Mouse (Mus musculus): ENCODE data around the gene Ccdc8. TPM values are rescaled to one million over a fixed set of nuclear protein-coding genes. Genes with fewer than 3 reads are reported as not detected.
A peak's percentile ranks its signal among the peaks of the same experiment; 100 is the strongest.
"Not testable (repeated sequence)": the region's sequence is repeated elsewhere in the genome, so short reads cannot be mapped to it uniquely, and the experiment has no call there.

The Ccdc8 gene
- total and polyA plus RNA-seq, 2 experiments from 2014 or later = 11.7 to 31.2 TPM

GRCm38 (mm10) chr7:16950861-16951635 lies 41.5 kb upstream of the Ccdc8 start:
- Histone ChIP-seq H3K27ac (ENCODE audit: low read depth) (no peak overlapping the region), H3K27me3 (ENCODE audit: control insufficient read depth, insufficient read depth, low read length) (peaks cover 10% of the 10 kb centered on the region), H3K4me3 (ENCODE audit: low read depth, low read length) (no peak overlapping the region), H3K4me2 (ENCODE audit: low read depth, low read length) (no peak overlapping the region), H3K36me3 (replicated peaks; ENCODE audit: control insufficient read depth, insufficient read depth, low read length) (no peaks in the 10 kb centered on the region), H3K9ac (replicated peaks; ENCODE audit: low read depth, low read length) (no peak overlapping the region), H3K4me1 (ENCODE audit: control insufficient read depth, insufficient read depth) (peaks cover 22% of the 10 kb centered on the region), H3K9me3 (replicated peaks; ENCODE audit: control insufficient read depth, low read length) (no peaks in the 10 kb centered on the region)
- no peak for TF ChIP-seq EP300 (IDR thresholded peaks at IDR 0.05; ENCODE audit: low read depth)
- TF ChIP-seq CTCF (IDR thresholded peaks at IDR 0.05; ENCODE audit: low read depth) = peak; percentile 86
- DNase-seq (ENCODE audit: low spot score) = peak; percentile 80
- 24% methylated on average over 18 of the region's 18 CpGs for WGBS
- peak; percentile 81 for ATAC-seq (ENCODE audit: insufficient read depth, low read depth)

GRCm38 (mm10) chr7:16953776-16954175 lies 38.7 kb upstream of the Ccdc8 start:
- not testable (repeated sequence) for H3K4me1 ChIP-seq (ENCODE audit: control insufficient read depth, insufficient read depth); DNase-seq (ENCODE audit: low spot score); H3K9ac ChIP-seq (replicated peaks; ENCODE audit: low read depth, low read length); H3K27ac ChIP-seq (ENCODE audit: low read depth); H3K36me3 ChIP-seq (replicated peaks; ENCODE audit: control insufficient read depth, insufficient read depth, low read length); H3K4me2 ChIP-seq (ENCODE audit: low read depth, low read length); H3K4me3 ChIP-seq (ENCODE audit: low read depth, low read length); ATAC-seq (ENCODE audit: insufficient read depth, low read depth); H3K9me3 ChIP-seq (replicated peaks; ENCODE audit: control insufficient read depth, low read length); H3K27me3 ChIP-seq (ENCODE audit: control insufficient read depth, insufficient read depth, low read length)
- 65% methylated on average over 2 of the region's 2 CpGs for WGBS

GRCm38 (mm10) chr7:16955712-16956111 lies 36.8 kb upstream of the Ccdc8 start:
- Histone ChIP-seq H3K9ac (replicated peaks; ENCODE audit: low read depth, low read length) (no peak overlapping the region), H3K4me3 (ENCODE audit: low read depth, low read length) (no peak overlapping the region)

GRCm38 (mm10) chr7:16956410-16957265 lies 35.9 kb upstream of the Ccdc8 start:
- Histone ChIP-seq H3K4me2 (ENCODE audit: low read depth, low read length) (no peak overlapping the region), H3K36me3 (replicated peaks; ENCODE audit: control insufficient read depth, insufficient read depth, low read length) (no peaks in the 10 kb centered on the region), H3K27ac (ENCODE audit: low read depth) (no peak overlapping the region), H3K4me3 (ENCODE audit: low read depth, low read length) (no peak overlapping the region), H3K9ac (replicated peaks; ENCODE audit: low read depth, low read length) (no peak overlapping the region), H3K27me3 (ENCODE audit: control insufficient read depth, insufficient read depth, low read length) (0 out of 2 replicates have a peak, but pooled peaks cover 9% of the 10 kb centered on the region), H3K9me3 (replicated peaks; ENCODE audit: control insufficient read depth, low read length) (no peaks in the 10 kb centered on the region), H3K4me1 (ENCODE audit: control insufficient read depth, insufficient read depth) (no peaks in the 10 kb centered on the region)
- no peak for TF ChIP-seq EP300 (IDR thresholded peaks at IDR 0.05; ENCODE audit: low read depth)
- no peak for TF ChIP-seq CTCF (IDR thresholded peaks at IDR 0.05; ENCODE audit: low read depth)
- ATAC-seq (ENCODE audit: insufficient read depth, low read depth) = no peak
- no peak for DNase-seq (ENCODE audit: low spot score)
- WGBS = 73% methylated on average over 15 of the region's 15 CpGs

More at GRCm38 (mm10) chr7:16955712-16956111, 36.8 kb upstream of the Ccdc8 start:
- Histone ChIP-seq H3K4me2 (ENCODE audit: low read depth, low read length) (no peak overlapping the region), H3K9me3 (replicated peaks; ENCODE audit: control insufficient read depth, low read length) (no peaks in the 10 kb centered on the region), H3K27ac (ENCODE audit: low read depth) (no peak overlapping the region), H3K36me3 (replicated peaks; ENCODE audit: control insufficient read depth, insufficient read depth, low read length) (no peaks in the 10 kb centered on the region), H3K4me1 (ENCODE audit: control insufficient read depth, insufficient read depth) (no peaks in the 10 kb centered on the region), H3K27me3 (ENCODE audit: control insufficient read depth, insufficient read depth, low read length) (0 out of 2 replicates have a peak, but pooled peaks cover 5% of the 10 kb centered on the region)
- WGBS = 61% methylated on average over 4 of the region's 4 CpGs
- DNase-seq (ENCODE audit: low spot score) (no peak), ATAC-seq (ENCODE audit: insufficient read depth, low read depth) (no peak)
- TF ChIP-seq EP300 (IDR thresholded peaks at IDR 0.05; ENCODE audit: low read depth) (no peak), CTCF (IDR thresholded peaks at IDR 0.05; ENCODE audit: low read depth) (no peak)

- Histone ChIP-seq H3K36me3 (replicated peaks; ENCODE audit: control insufficient read depth, insufficient read depth, low read length) (no peaks in the 10 kb centered on the region), H3K9ac (replicated peaks; ENCODE audit: low read depth, low read length) (no peak within 1 kb of the TSS), H3K27me3 (ENCODE audit: control insufficient read depth, insufficient read depth, low read length) (0 out of 2 replicates have a peak, but pooled peaks cover 9% of the 10 kb centered on the region), H3K27ac (ENCODE audit: low read depth) (no peak within 1 kb of the TSS), H3K4me3 (ENCODE audit: low read depth, low read length) (no peak within 1 kb of the TSS), H3K4me1 (ENCODE audit: control insufficient read depth, insufficient read depth) (no peaks in the 10 kb centered on the region), H3K9me3 (replicated peaks; ENCODE audit: control insufficient read depth, low read length) (no peaks in the 10 kb centered on the region), H3K4me2 (ENCODE audit: low read depth, low read length) (no peak within 1 kb of the TSS)
- 31% methylated on average over 17 of the region's 17 CpGs for WGBS
- TF ChIP-seq EP300 (IDR thresholded peaks at IDR 0.05; ENCODE audit: low read depth) (no peak), CTCF (IDR thresholded peaks at IDR 0.05; ENCODE audit: low read depth) (no peak)
- no peak for ATAC-seq (ENCODE audit: insufficient read depth, low read depth)
- no peak for DNase-seq (ENCODE audit: low spot score)
Observed at GRCm38 (mm10) chr7:16959539-16960187, 32.8 kb upstream of the Ccdc8 start, which contains the start of gene Pnmal1. Gene Pnmal1, plus strand, starts transcription at chr7:16959679.

Data from heart, postnatal 0 days (tissue).